Mouse (Mus musculus) T-helper 17 cell (primary cell): ENCODE measurements around the gene Rdh1.
"Not testable (repeated sequence)": the region's sequence is repeated elsewhere in the genome, so short reads cannot be mapped to it uniquely, and the experiment has no call there.

Experiments
- in situ Hi-C, 2 experiments: fragments of 300-600 bp; cut with MboI, MseI; formaldehyde crosslinking; loops; 1 replicate in 1 of 2; 2 replicates in 1 of 2; pipeline ENCODE4 v1.15.1; 2025; ENCODE audit warnings: high pct_unique_total_duplicates in 2 of 2

Rdh1 gene

DNA sequence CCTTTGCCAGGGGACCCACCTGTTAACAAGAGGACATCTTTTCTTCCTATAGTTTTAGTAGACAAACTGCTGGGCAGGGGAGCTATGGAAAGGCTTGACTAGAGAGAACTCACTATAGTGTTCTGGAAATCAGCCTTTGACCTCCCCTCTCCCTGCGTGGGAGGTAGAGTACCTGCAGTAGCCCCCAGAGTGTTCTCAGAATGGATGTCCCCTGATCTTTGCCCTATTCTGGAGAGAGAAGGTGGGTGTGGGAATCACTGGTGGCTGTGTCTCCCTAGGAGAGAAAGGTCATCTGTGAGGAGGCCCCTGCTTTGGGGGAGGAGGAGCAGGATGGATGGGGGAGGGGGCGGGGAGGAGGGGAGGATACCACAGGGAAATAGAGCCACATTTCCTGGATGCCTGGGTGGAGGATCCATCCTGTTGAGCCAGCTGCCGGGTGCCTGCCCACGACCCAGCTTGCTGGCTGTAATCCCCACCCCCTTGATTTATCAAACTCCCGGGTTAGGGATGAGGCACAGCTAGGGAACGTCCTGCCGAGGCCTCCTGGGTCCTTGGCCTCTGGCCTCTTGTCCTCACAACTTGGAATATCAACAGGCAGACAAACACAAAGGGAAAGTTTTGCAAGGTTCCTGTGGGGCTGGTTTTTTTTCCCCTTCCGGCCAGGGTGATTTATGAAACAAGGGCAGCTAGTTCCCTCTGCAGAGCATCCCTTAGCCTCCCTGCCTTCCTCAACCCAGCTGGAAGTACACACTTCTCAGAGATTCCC is 10.5 kb upstream of the Rdh1 start:
- in situ Hi-C loops: no loop called here

DNA sequence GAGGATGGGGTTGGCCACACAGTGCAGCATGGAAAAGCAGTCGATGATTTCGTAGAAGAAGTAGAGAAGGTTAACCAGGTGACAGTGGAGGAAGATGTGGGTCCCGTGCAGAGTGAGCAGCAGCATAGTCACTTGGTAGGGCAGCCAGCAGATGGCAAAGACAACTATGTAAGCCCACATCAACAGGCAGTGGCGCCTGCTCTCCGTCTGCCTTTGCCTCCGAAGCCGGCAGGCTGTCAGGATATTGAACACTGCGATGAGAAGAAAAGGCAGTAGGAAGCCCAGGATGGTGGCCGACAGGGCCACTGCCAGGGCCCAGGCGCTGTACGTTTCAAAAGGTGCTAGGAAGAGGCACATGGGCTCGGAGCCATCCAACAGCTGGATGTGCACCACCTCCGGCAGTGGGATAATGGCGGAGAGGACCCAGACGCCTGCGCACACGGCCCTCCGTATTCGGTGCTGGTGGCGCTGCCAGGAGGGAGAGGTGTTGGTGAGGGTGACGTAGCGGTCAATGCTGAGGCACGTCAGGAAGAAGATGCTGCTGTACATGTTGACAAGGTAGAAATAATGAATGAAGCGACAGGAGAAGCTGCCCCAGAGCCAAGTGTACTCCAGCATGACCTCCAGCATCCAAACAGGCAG is 9.3 kb upstream of the Rdh1 start:
- in situ Hi-C loops: loop anchor here in 1 of 2 experiments (10.0 kb wide), 1 partner anchor 815 kb away; no protein-coding TSS in a partner anchor

DNA sequence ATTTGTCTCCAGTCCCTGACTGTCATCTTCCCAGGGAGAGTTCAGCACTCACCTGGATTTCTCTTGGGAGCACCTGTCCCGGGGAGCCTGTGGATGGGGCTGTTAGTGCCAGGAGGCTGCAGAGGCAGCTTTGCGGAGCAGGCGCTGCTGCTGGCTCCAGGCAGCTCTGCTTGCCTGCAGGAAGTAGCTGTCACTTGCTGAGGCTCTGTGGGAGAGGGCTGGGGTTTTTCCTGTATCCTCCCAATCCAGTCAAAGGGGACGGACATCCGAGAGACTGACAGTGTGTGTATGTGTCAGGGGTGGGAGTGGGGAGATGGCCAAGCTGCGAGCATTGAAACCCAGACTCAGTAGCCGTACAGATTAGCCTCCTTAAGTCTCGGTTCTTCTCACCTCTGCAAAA is 8.0 kb upstream of the Rdh1 start, which contains the start of gene Gpr182:
Gene Gpr182, minus strand, starts transcription at position 185 of the 400 bp plus-strand sequence.
- in situ Hi-C loops: loop anchor here in 1 of 2 experiments (10.0 kb wide), 1 partner anchor 817 kb away; no protein-coding TSS in a partner anchor

DNA sequence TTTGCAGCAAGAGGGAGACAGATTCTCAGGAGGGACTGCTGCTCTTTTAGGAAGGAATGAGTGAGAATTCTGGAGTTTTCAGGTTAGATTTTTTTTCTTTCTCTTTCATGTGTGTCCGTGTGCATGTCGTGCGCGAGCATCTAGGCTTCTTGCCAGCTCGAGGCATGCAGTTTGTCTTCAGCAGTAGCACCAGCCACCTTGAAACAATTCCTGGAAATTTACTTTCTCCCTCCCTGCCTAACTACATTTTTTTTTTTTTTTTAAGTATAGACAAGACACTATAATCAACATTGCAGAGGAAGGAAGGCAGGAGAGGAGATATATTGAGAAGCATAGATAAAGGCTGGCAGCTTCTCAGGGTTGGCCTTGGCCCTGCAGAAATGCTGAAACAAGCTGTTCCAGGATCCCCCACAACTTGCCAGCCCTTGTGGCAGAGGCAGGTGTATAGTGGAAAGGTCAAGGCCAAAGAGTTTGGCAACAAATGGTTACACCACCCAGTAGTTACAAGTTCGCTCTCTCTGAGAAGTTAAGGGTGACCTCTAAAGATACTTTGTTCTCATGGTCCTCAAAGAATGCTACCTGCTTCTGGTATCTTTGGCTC is 4.9 kb upstream of the Rdh1 start:
- in situ Hi-C loops: loop anchor here in 1 of 2 experiments (10.0 kb wide), 1 partner anchor 820 kb away; no protein-coding TSS in a partner anchor

DNA sequence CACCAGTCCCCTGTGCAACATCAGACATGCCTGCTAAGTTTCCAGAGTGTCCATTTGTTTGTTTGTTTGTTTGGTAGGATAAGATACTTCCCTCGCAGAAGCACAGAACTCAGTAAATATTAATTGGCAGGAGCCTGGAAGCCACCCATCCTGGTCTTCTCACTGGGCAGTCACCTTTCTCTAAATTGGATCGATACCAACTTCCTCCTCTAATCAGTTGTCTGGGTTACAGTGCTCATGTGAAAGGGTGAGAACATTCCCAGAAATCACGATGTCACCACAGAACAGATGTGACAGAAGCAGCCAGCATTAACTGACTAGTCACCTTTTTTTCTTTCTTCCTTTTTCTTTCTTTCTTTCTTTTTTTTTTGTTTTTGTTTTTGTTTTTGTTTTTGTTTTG is 4.3 kb upstream of the Rdh1 start:
- in situ Hi-C loops: loop anchor here in 1 of 2 experiments (10.0 kb wide), 1 partner anchor 820 kb away; no protein-coding TSS in a partner anchor

DNA sequence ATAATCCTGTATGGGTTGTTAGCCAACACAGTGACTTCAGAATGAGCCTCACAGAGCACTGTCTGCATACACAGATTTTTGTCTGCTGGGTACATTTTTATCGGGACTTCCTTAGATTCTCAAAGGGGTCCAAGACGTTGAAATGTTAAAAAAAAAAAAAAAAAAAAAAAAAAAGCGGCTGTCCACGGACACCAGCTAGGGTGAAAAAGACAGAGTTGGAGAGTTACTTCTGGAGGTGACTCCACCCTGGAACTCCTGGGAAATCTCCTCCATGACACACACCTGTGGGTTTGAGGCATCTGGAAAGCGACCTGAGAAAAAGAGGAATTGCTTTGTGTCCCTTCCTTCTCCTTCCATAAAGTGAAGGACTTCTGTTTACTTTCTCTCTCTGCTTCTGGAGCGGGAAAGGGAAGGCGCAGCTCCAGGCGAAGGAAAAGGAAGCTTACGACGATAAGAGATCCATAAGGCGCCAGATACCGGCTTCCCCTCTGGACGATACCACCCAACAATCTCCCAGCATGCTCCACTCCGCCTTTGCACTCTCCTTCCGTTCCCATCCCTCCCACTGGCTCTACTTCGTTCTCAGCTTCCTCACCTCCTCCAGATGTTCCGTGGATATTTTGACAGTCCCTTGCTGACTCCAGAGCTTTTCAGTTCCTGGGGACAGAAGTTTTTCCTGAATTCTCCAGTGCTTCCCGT is 3.6 kb upstream of the Rdh1 start:
- in situ Hi-C loops: loop anchor here in 1 of 2 experiments (10.0 kb wide), 1 partner anchor 821 kb away; no protein-coding TSS in a partner anchor

DNA sequence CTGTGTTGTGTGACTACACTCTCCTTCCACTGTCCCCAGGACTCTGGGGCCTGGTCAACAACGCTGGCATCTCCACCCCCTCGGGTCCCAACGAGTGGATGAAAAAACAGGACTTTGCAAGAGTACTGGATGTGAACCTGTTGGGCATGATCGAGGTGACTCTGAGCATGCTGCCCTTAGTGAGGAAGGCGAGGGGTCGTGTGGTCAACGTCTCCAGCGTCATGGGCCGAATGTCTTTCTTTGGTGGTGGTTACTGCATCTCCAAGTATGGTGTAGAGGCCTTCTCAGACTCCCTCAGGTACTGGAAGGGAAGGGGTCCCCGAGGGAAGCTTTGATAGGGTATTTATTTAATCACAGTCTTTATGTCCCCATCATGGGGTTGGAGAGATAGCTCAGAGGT is 3.4 kb downstream of the Rdh1 start:
- in situ Hi-C loops: not testable (repeated sequence)

DNA sequence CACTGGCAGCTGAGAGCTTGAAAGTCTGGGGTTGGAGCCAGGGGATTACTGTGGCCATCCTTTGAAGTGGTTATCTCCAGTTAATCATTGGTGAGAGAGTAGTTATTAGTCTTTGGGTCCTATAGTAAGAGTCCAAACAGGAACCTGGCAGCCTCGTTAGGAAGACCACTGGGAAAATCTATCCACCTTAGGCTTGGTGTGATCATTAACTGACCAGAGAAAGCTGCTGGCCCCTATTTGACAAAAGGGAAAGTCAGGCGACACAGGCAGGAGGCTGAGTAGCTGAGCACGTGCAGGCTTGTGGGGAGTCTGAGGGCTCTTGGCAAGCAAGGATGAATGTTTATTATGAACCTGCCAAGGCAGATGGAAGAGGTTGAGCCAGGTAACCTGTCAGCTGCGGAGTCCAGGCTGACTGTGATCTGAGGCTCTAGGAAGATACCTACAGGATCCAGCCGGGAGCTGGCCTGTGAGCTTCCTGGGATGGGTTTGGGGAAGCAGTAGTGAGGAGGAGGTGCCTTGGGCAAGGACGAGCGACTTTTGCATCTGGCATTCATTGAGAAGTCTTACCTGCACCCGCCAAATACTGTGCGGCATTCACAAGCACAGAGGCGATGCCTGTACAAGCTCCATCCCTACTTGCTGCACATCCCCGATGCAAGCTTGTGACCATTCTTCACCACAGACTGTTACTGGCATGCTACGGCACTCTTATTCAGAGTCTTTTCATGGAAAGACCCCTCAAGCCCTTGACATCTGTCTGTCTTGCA is 4.6 kb downstream of the Rdh1 start:
- in situ Hi-C loops: no loop called here

DNA sequence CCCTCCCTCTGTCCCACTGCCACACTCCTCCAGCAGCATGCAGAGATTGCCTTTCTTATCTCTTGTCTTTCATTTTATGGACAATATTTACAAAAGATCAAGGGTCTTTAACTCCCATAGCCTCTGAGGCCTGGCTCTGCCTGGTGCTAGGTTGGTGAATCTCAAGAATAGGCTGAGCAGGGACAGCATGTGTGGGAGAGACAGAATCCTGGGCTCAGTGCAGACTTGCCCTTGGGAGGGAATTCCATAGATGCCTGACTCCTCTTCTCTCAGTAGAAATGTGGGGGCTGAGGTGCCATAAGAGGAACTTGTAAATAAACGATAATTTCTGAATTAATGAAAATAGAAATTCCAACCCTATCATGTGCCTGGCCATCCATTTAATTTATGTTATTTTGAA is 7.0 kb downstream of the Rdh1 start:
- in situ Hi-C loops: no loop called here

DNA sequence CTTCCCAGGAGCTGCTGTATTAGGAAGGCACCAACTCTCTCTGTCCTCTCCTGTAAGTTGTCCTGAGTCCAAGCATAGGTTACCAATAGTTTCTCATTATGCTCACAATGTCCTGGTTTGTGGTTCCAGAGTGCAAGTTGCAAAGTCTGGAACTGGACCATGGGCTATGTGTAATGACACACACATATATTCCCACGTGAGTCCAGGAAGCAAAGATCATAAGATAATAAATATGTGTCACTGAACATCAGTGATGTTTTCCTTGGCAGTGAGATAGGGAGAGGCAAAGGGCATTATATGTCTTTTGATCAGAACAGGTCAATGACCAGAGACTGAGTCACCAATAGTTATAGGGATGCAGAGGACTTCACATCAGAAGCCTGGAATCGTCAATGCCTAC is 16.5 kb downstream of the Rdh1 start, which contains the start of gene Rdh9:
Gene Rdh9, plus strand, starts transcription at position 376 of the 400 bp plus-strand sequence.
- in situ Hi-C loops: no loop called here

DNA sequence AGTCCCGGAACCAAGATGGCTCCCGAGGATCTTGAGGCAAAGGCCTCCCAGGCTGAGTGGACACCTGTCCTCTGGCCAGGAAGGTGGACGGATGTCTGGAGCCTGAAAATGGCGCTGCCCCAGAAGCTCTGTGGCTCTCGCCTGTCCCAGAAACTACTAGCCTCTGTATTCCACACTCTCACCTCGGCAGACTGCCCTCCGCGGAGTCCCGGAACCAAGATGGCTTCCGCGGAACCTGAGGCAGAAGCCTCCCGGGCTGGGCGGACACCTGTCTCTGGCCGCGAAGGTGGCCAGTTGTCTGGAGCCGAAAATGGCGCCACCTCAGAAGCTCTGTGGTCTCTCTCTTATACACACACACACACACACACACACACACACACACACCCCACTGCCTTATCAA is 22.8 kb downstream of the Rdh1 start:
- in situ Hi-C loops: not testable (repeated sequence)

DNA sequence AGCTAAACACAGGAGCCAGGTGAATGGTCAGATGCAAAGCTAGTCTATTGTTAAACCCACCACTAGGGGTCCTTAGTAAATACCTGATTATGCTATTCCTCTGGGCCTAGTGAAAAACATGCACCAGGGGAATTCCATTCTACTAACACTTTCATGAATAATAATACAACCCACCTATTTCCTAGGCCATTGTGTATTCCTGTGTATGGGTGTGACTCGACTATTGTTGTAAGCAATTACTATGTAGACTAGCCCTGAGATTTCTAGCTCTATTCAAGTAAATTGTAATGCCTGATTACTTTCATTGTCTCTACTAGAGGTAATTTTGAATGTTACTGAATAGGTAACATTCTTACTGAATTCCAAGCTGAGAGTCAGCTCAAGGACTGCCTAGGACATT is 25.9 kb downstream of the Rdh1 start:
- in situ Hi-C loops: not testable (repeated sequence)

DNA sequence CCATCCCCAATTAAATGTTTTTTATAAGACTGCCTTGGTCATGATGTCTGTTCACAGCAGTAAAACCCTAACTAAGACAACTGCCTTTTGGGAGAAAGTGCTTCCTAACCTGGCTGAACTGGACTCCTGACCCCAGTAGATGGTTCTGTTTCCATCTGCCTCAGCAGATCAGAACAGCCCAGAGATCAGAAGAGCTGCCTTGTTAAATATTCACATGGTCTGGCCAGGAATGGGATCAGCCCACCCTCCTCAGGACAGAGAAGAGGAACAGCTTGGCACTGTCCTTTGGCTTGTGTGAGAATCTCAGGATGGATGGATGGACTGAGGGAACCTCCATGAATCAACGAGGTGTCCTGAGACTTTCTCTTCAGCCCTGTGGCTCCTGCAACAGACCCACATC is 39.8 kb downstream of the Rdh1 start:
- in situ Hi-C loops: no loop called here

DNA sequence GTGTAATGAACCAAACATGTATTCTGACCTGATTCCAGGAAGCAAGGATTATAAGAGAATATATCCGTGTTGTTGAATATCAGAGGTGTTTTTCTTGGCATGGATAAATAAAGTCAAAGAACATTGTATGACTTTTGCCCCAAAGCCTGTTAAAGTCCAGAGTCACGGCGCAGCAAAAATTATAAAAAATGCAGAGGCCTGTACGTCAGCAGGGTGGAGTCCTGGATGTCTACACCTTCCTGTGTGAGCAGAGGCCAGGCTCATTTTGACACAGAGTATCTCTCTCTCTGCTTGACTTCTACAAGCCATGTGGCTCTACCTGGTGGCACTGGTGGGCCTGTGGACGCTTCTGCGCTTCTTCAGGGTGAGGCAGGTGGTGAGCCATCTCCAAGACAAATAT is 41.4 kb downstream of the Rdh1 start, which contains the start of gene Rdh16:
Gene Rdh16, plus strand, starts transcription at position 262 of the 400 bp plus-strand sequence.
- in situ Hi-C loops: no loop called here

DNA sequence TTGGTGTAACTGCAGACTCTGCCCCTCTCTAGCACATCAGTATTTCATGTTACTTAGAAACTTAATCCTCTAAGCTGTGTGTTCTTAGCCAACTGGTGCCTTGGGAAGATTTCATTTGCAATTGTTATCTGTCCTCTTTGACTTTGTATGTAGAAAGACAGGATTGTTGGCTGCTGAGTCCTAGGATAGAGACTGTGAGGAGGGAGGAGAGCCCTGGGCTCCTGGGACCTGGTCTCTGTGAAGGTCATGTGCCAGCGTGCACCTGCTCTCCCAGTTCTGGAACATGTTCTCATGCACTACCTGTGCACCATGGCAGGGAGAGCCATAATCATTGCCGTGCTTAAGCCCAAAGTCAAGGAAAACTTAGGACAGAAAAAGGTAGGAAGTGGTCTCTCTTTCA is 42.1 kb downstream of the Rdh1 start:
- in situ Hi-C loops: no loop called here

DNA sequence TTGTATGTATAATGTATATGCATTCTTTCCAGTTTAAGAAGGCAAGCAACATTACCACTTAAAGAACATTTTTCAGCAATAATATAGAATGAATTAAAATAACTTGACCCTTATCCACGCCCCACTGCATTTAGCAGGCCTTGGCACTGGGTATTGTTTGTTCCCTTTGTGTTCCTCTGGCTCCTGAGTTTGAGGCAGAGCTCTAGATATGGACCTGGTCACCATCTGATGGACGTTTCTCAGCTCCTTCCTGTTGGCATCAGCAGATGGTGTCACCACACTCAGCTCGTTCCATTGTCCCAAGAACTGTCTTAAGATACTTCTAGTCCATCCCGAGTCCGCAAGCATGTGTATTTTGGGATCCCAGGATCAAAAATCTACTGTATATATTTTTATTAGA is 42.7 kb downstream of the Rdh1 start:
- in situ Hi-C loops: no loop called here

DNA sequence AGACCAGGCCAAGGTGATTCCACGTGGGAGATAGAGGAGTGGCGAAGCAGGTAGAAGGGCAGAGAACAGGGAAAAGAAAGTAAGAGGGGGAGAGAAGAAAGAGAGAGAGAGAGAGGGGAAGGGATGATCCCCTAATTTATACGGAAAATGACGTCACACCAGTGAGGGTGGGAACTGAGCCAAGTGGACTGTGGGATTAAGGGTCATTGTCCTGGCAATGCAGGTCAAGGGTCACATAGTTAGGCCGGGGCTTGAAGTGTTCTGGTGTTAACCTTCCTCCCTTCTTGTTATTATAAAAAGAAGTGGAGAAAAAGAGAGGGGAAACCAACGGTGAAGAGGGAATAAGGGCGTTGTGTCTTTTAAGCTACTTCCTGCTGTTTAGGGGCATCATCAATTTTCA is 44.9 kb downstream of the Rdh1 start:
- in situ Hi-C loops: no loop called here

DNA sequence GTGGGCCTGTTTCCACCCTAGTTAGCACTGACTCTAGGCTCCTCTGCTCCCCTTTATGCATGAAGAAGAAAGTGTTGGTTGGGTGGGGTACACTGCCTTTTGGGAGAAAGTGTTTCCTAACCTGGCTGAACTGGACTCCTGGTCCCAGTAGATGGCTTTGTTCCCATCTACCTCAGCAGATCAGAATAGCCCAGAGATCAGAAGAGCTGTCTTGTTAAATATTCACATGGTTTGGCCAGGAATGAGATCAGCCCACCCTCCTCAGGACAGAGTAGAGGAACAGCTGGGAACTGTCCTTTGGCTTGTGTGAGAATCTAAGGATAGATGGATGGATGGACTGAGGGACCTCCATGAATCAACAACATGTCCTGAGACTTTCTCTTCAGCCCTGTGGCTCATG is 56.4 kb downstream of the Rdh1 start:
- in situ Hi-C loops: no loop called here

DNA sequence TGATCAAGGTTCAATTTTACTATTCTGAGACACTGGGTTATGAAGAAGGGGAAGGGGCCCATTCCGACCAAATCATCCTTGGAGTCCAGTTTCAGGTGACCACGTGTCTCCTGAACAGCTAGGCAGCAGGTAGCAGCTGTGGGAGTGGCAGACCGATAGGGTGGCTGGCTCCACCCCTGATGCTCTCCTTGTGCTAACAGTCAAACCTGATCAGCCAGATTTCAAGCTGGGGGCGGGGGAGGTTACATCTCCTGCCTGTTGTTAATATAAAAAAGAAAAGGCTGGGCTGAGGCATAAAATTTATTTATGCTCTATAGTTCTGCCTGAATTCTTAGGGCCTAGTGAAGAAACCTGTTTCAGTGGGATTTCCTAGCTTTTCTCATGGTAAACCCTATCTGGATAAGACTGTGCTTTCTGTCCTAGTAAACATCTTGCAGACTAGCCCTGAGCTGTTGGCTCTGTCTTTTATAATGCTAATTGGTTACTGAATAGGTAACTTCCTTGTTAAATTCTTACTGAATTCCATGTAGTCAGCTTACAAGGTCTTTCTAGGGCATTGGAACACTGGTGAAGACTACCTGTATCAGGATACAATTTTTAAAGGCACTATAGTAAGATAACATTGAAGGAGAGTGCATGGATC is 57.9 kb downstream of the Rdh1 start:
- in situ Hi-C loops: not testable (repeated sequence)
